In genomic region chr6:49212141-49212540, GRCm38 (mm10) we compare ENCODE assay signal across 8 mouse cellular contexts. TPM values are rescaled to one million over a fixed set of nuclear protein-coding genes. Genes with fewer than 3 reads are reported as not detected.
A peak's percentile ranks its signal among the peaks of the same experiment; 100 is the strongest.
DNase-seq lines count a peak whose midpoint lies in the region; ATAC-seq lines count a peak whose summit lies in the region.

No protein-coding gene starts in this region.

- peak overlapping the region; percentile 91 for H3K4me2 ChIP-seq in lung, embryonic 15.5 days
- peak overlapping the region; percentile 94 for H3K4me2 ChIP-seq in forebrain, embryonic 13.5 days
- peak overlapping the region; percentile 91 for H3K4me2 ChIP-seq in limb, embryonic 12.5 days
- H3K4me2 ChIP-seq in stomach, embryonic 14.5 days (replicated peaks; ENCODE audit: low read depth, low read length): peak overlapping the region; percentile 89

- no peak for DNase-seq in lung, postnatal 10 days
- DNase-seq in right cerebral cortex, postnatal 10 days (ENCODE audit: low spot score in 2 of 2): no peak
- no peak for DNase-seq in lung, postnatal 14 days
- DNase-seq in thymus, postnatal 25 days: no peak

- H3K4me1 ChIP-seq in lung, embryonic 15.5 days: peaks cover 47% of the 10 kb centered on the region
- peaks cover 53% of the 10 kb centered on the region for H3K4me1 ChIP-seq in forebrain, embryonic 13.5 days
- H3K4me1 ChIP-seq in limb, embryonic 12.5 days (replicated peaks): peaks cover 35% of the 10 kb centered on the region
- H3K4me1 ChIP-seq in stomach, embryonic 14.5 days (ENCODE audit: control insufficient read depth, insufficient read depth, low read length): peaks cover 37% of the 10 kb centered on the region

- ATAC-seq in lung, embryonic 15.5 days (ENCODE audit: borderline replicate concordance, extremely low read depth, low FRiP score, low TSS enrichment): no peak
- no peak for ATAC-seq in forebrain, embryonic 13.5 days
- no peak for ATAC-seq in limb, embryonic 12.5 days (ENCODE audit: insufficient number of reproducible peaks, insufficient read depth, low FRiP score, low TSS enrichment, low read depth)
- no peak for ATAC-seq in stomach, embryonic 14.5 days (ENCODE audit: insufficient number of reproducible peaks, insufficient read depth, low FRiP score, low read depth)

- H3K27ac ChIP-seq in lung, embryonic 15.5 days: no peak overlapping the region
- no peak overlapping the region for H3K27ac ChIP-seq in forebrain, embryonic 13.5 days
- H3K27ac ChIP-seq in limb, embryonic 12.5 days: peak overlapping the region; percentile 99; the same call in 1 of the 2 replicates
- H3K27ac ChIP-seq in stomach, embryonic 14.5 days (ENCODE audit: low read length): no peak overlapping the region

- H3K36me3 ChIP-seq in lung, embryonic 15.5 days: no peaks in the 10 kb centered on the region
- H3K36me3 ChIP-seq in forebrain, embryonic 13.5 days (ENCODE audit: poor library complexity, severe bottlenecking): peaks cover 15% of the 10 kb centered on the region; the same call in 1 of the 2 replicates
- peaks cover 11% of the 10 kb centered on the region; the same call in 1 of the 2 replicates for H3K36me3 ChIP-seq in limb, embryonic 12.5 days
- H3K36me3 ChIP-seq in stomach, embryonic 14.5 days (ENCODE audit: control insufficient read depth, insufficient read depth, low read length): peaks cover 2% of the 10 kb centered on the region; the same call in 1 of the 2 replicates

- H3K9me3 ChIP-seq in lung, embryonic 15.5 days: no peaks in the 10 kb centered on the region
- H3K9me3 ChIP-seq in forebrain, embryonic 13.5 days (replicated peaks): no peaks in the 10 kb centered on the region
- H3K9me3 ChIP-seq in limb, embryonic 12.5 days: no peaks in the 10 kb centered on the region
- H3K9me3 ChIP-seq in stomach, embryonic 14.5 days (ENCODE audit: control insufficient read depth, low read depth, low read length): no peaks in the 10 kb centered on the region

- H3K4me3 ChIP-seq in lung, embryonic 15.5 days: no peak overlapping the region; the same call in 1 of the 2 replicates
- H3K4me3 ChIP-seq in forebrain, embryonic 13.5 days: peak overlapping the region; percentile 95
- H3K4me3 ChIP-seq in limb, embryonic 12.5 days (replicated peaks): peak overlapping the region; percentile 98
- peak overlapping the region; percentile 95; the same call in 1 of the 2 replicates for H3K4me3 ChIP-seq in stomach, embryonic 14.5 days (ENCODE audit: low read depth, low read length)

- H3K9ac ChIP-seq in lung, embryonic 15.5 days: no peak overlapping the region
- H3K9ac ChIP-seq in forebrain, embryonic 13.5 days: peak overlapping the region; percentile 51
- H3K9ac ChIP-seq in limb, embryonic 12.5 days (replicated peaks): peak overlapping the region; percentile 98; the same call in 1 of the 2 replicates
- no peak overlapping the region for H3K9ac ChIP-seq in stomach, embryonic 14.5 days (replicated peaks; ENCODE audit: low read depth, low read length)

- WGBS in lung, embryonic 15.5 days: 36% methylated on average over 2 of the region's 4 CpGs
- WGBS in forebrain, embryonic 13.5 days: 6% methylated on average over 4 of the region's 4 CpGs
- 10% methylated on average over 4 of the region's 4 CpGs for WGBS in limb, embryonic 12.5 days
- WGBS in stomach, embryonic 14.5 days: 16% methylated on average over 4 of the region's 4 CpGs

- H3K27me3 ChIP-seq in lung, embryonic 15.5 days: no peaks in the 10 kb centered on the region
- H3K27me3 ChIP-seq in forebrain, embryonic 13.5 days: no peaks in the 10 kb centered on the region
- no peaks in the 10 kb centered on the region for H3K27me3 ChIP-seq in limb, embryonic 12.5 days
- no peaks in the 10 kb centered on the region for H3K27me3 ChIP-seq in stomach, embryonic 14.5 days (ENCODE audit: control insufficient read depth, insufficient read depth, low read length)

RNA-seq across cellular contexts. Expression of gene Igf2bp3, which starts 2.6 kb away (rescaled TPM):
- polyA plus RNA-seq in lung, embryonic 15.5 days (2015; fragmentation: Nextera tagmentation; extraction: Ambion mirVana): 46.5 and 50.5 TPM in 2 replicates
- 55.2 and 56.9 TPM in 2 replicates for polyA plus RNA-seq in forebrain, embryonic 13.5 days (2015; fragmentation: Nextera tagmentation; extraction: Ambion mirVana)
- polyA plus RNA-seq in limb, embryonic 12.5 days (2016; fragmentation: Nextera tagmentation; extraction: Ambion mirVana): 114 and 122 TPM in 2 replicates
- 85.5 and 86.8 TPM in 2 replicates for polyA plus RNA-seq in stomach, embryonic 14.5 days (2014; fragmentation: Nextera tagmentation; extraction: Ambion mirVana)

RNA-seq across cellular contexts. Expression of gene Tra2a, which starts 51.7 kb away (rescaled TPM):
- polyA plus RNA-seq in lung, embryonic 15.5 days (2015; fragmentation: Nextera tagmentation; extraction: Ambion mirVana): 113 TPM in 2 replicates
- polyA plus RNA-seq in forebrain, embryonic 13.5 days (2015; fragmentation: Nextera tagmentation; extraction: Ambion mirVana): 164 and 177 TPM in 2 replicates
- polyA plus RNA-seq in limb, embryonic 12.5 days (2016; fragmentation: Nextera tagmentation; extraction: Ambion mirVana): 151 and 169 TPM in 2 replicates
- 61.2 and 65.1 TPM in 2 replicates for polyA plus RNA-seq in stomach, embryonic 14.5 days (2014; fragmentation: Nextera tagmentation; extraction: Ambion mirVana)

Comparison
In these comparisons a context has a peak if more than half of its experiments do, and no peak if none do; other contexts are left out.
1. H3K9ac ChIP-seq: peak in forebrain, embryonic 13.5 days (single experiment) and limb, embryonic 12.5 days (single experiment); none in lung, embryonic 15.5 days (single experiment) and stomach, embryonic 14.5 days (single experiment).
2. Peak in every context shown above with its lines, with median percentiles within 50 percentile points of each other: H3K4me2 ChIP-seq.